Mouse (Mus musculus): Measurements from ENCODE around the gene A930018P22Rik.
"Not testable (repeated sequence)": the region's sequence is repeated elsewhere in the genome, so short reads cannot be mapped to it uniquely, and the experiment has no call there.

Gene A930018P22Rik

GRCm38 (mm10) chr2:104122505-104123378 lies at the start of gene A930018P22Rik:
Gene A930018P22Rik, plus strand, starts transcription at chr2:104122769.
- DNase-seq (ENCODE audit: extremely low read depth, insufficient read length, low spot score), result no peak

- DNase-seq (ENCODE audit: extremely low read depth, insufficient read length, low spot score), result not testable (repeated sequence)
Observed at GRCm38 (mm10) chr2:104078285-104078684, 44.3 kb upstream of the A930018P22Rik start.

- not testable (repeated sequence) for DNase-seq (ENCODE audit: extremely low read depth, insufficient read length, low spot score)
Observed at GRCm38 (mm10) chr2:104081436-104082050, 41.0 kb upstream of the A930018P22Rik start.

GRCm38 (mm10) chr2:104082474-104082873 lies 40.1 kb upstream of the A930018P22Rik start:
- DNase-seq (ENCODE audit: extremely low read depth, insufficient read length, low spot score), result no peak

- DNase-seq (ENCODE audit: extremely low read depth, insufficient read length, low spot score), result not testable (repeated sequence)
Observed at GRCm38 (mm10) chr2:104084027-104084426, 38.5 kb upstream of the A930018P22Rik start.

- DNase-seq (ENCODE audit: extremely low read depth, insufficient read length, low spot score), result not testable (repeated sequence)
Observed at GRCm38 (mm10) chr2:104087562-104087961, 35.0 kb upstream of the A930018P22Rik start.

- no peak for DNase-seq (ENCODE audit: extremely low read depth, insufficient read length, low spot score)
Observed at GRCm38 (mm10) chr2:104093305-104093704, 29.3 kb upstream of the A930018P22Rik start.

GRCm38 (mm10) chr2:104095741-104096213 lies 26.8 kb upstream of the A930018P22Rik start, which contains the start of gene Cd59a:
Gene Cd59a, plus strand, starts transcription at chr2:104095801.
- DNase-seq (ENCODE audit: extremely low read depth, insufficient read length, low spot score), result peak; percentile 83

GRCm38 (mm10) chr2:104096256-104096655 lies 26.3 kb upstream of the A930018P22Rik start:
- no peak for DNase-seq (ENCODE audit: extremely low read depth, insufficient read length, low spot score)

GRCm38 (mm10) chr2:104096796-104097195 lies 25.8 kb upstream of the A930018P22Rik start:
- not testable (repeated sequence) for DNase-seq (ENCODE audit: extremely low read depth, insufficient read length, low spot score)

- not testable (repeated sequence) for DNase-seq (ENCODE audit: extremely low read depth, insufficient read length, low spot score)
Observed at GRCm38 (mm10) chr2:104097396-104097795, 25.2 kb upstream of the A930018P22Rik start.

- DNase-seq (ENCODE audit: extremely low read depth, insufficient read length, low spot score), result no peak
Observed at GRCm38 (mm10) chr2:104098529-104099230, 23.9 kb upstream of the A930018P22Rik start.

GRCm38 (mm10) chr2:104099231-104099585 lies 23.4 kb upstream of the A930018P22Rik start:
- DNase-seq (ENCODE audit: extremely low read depth, insufficient read length, low spot score), result no peak

- no peak for DNase-seq (ENCODE audit: extremely low read depth, insufficient read length, low spot score)
Observed at GRCm38 (mm10) chr2:104099946-104100345, 22.6 kb upstream of the A930018P22Rik start.

GRCm38 (mm10) chr2:104104800-104105199 lies 17.8 kb upstream of the A930018P22Rik start:
- DNase-seq (ENCODE audit: extremely low read depth, insufficient read length, low spot score), result no peak

GRCm38 (mm10) chr2:104109021-104109420 lies 13.5 kb upstream of the A930018P22Rik start:
- DNase-seq (ENCODE audit: extremely low read depth, insufficient read length, low spot score), result not testable (repeated sequence)

GRCm38 (mm10) chr2:104109528-104109927 lies 13.0 kb upstream of the A930018P22Rik start:
- DNase-seq (ENCODE audit: extremely low read depth, insufficient read length, low spot score), result no peak

- no peak for DNase-seq (ENCODE audit: extremely low read depth, insufficient read length, low spot score)
Observed at GRCm38 (mm10) chr2:104110031-104110430, 12.5 kb upstream of the A930018P22Rik start.

- DNase-seq (ENCODE audit: extremely low read depth, insufficient read length, low spot score), result not testable (repeated sequence)
Observed at GRCm38 (mm10) chr2:104111170-104111797, 11.3 kb upstream of the A930018P22Rik start.

GRCm38 (mm10) chr2:104113563-104113962 lies 9.0 kb upstream of the A930018P22Rik start:
- not testable (repeated sequence) for DNase-seq (ENCODE audit: extremely low read depth, insufficient read length, low spot score)

Measured in 3134 (cell line).